Mouse (Mus musculus): Measurements from ENCODE around the gene Trp53. TPM values are rescaled to one million over a fixed set of nuclear protein-coding genes. Genes with fewer than 3 reads are reported as not detected.
A peak's percentile ranks its signal among the peaks of the same experiment; 100 is the strongest.
"Not testable (repeated sequence)": the region's sequence is repeated elsewhere in the genome, so short reads cannot be mapped to it uniquely, and the experiment has no call there.

Trp53 gene
- polyA plus RNA-seq, 1 experiment from 2014 or later, result 168 TPM

DNA sequence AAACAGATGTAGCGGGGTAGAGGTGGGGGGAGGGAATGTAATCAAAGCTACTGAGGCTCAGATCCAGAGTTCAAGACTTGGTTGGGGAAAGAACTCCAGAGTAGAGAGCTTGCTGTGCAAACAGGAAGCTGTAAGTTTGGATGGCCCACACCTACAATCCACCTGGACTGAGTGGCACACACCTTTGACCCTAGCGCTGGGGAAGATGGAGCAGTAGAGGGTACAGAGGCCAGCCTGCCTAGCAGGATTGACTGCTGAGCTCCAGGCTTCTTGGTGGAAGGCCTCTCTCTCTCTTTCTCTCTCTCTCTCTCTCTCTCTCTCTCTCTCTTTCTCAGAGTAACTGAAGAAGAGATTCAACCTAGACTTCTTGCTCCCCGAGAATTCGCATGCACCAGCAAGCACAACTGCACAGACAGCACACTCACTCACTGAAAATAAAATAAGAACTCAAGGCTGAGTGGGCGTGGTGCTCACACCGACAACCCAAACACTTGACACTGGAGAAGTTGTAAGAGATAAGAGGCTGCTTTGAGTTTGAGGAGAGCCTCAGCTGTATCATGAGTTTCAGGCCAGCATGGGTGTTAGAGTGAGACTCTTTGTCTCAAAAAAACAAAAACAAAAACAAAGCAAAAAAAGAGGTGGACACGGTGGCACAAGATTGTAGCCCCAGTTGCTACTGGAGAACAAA lies 40.4 kb downstream of the Trp53 start:
- H3K27me3 ChIP-seq, result peaks cover 6% of the 10 kb centered on the region
- ATAC-seq (ENCODE audit: borderline replicate concordance, extremely low read depth, low FRiP score, low TSS enrichment), result no peak
- H3K4me1 ChIP-seq, result peaks cover 11% of the 10 kb centered on the region; the same call in 1 of the 2 replicates
- H3K36me3 ChIP-seq, result no peaks in the 10 kb centered on the region
- no peak overlapping the region for H3K27ac ChIP-seq
- no peak overlapping the region for H3K4me3 ChIP-seq
- 65% methylated on average over 7 of the region's 7 CpGs for WGBS
- no peaks in the 10 kb centered on the region for H3K9me3 ChIP-seq
- H3K4me2 ChIP-seq, result no peak overlapping the region
- H3K9ac ChIP-seq, result no peak overlapping the region

DNA sequence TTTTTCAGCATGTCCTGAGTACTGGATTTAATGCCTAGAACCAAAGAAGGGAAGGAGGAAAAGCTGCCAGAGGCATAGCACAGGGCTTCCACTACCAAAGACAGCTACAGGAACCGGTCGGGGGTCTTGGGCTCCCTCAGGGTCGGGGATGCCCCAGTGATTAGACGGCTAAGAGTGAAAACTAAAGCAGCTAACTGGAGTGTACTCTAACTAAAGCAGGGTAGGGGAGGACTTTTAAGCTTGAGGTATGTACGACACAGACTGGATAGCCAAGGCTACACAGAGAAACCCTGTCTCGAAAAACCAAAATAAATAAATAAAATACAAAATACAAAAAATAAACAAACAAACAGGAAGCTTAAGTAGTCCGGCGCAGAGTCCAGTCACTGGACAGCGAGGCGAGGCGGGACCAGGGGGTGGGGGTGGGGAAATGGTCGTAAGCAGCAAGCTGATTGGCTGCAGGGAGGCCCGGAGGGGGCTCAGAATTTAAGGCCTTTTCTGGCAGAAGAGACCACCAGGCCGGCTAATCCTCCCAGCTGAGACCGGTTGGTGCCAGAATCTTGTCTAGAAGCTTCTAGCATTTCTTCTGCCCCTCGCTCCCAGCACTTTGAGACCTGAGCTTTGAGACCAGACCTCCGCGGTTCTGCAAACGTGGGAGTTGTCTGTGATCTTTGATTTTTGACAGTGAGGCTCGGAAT lies 41.6 kb downstream of the Trp53 start, which contains the start of gene Sat2:
Gene Sat2 (plus strand): TSS at position 454 of the 698 bp plus-strand sequence.
- 0 out of 2 replicates have a peak, but pooled peaks cover 3% of the 10 kb centered on the region for H3K27me3 ChIP-seq
- H3K4me3 ChIP-seq, result peak within 1 kb of the TSS; percentile 53
- H3K9ac ChIP-seq, result peak within 1 kb of the TSS; percentile 54
- ATAC-seq (ENCODE audit: borderline replicate concordance, extremely low read depth, low FRiP score, low TSS enrichment), result peak; percentile 92
- H3K4me2 ChIP-seq, result peak within 1 kb of the TSS; percentile 71
- peaks cover 11% of the 10 kb centered on the region; the same call in 1 of the 2 replicates for H3K4me1 ChIP-seq
- H3K9me3 ChIP-seq, result no peaks in the 10 kb centered on the region
- H3K36me3 ChIP-seq, result no peaks in the 10 kb centered on the region
- WGBS, result 2% methylated on average over 20 of the region's 20 CpGs
- peak within 1 kb of the TSS; percentile 69 for H3K27ac ChIP-seq

DNA sequence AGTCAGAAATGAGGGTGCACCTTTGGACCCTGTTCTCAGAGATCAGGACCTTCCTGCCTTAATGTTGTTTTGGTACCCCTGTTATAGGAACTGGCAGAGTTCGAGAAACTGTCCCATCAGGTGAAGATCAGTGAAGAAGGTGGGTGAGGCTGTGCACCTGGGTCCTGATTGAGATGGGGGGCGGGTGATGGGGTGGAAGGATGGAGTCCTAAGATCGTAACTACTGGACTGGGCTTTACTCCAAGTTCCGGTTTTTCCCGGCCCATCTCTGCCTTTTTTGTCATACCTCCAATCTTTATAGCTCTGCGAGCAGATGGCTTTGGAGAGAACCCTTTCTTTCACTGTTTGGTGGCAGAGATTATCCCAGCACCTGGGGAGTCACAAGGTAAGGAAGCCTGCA lies 42.2 kb downstream of the Trp53 start:
- peak overlapping the region; percentile 53 for H3K4me3 ChIP-seq
- peak overlapping the region; percentile 54 for H3K9ac ChIP-seq
- WGBS, result 17% methylated on average over 6 of the region's 6 CpGs
- H3K27ac ChIP-seq, result peak overlapping the region; percentile 69
- H3K4me2 ChIP-seq, result peak overlapping the region; percentile 71
- 0 out of 2 replicates have a peak, but pooled peaks have one; percentile 10 for ATAC-seq (ENCODE audit: borderline replicate concordance, extremely low read depth, low FRiP score, low TSS enrichment)
- no peaks in the 10 kb centered on the region for H3K36me3 ChIP-seq
- H3K27me3 ChIP-seq, result no peaks in the 10 kb centered on the region
- H3K4me1 ChIP-seq, result peaks cover 11% of the 10 kb centered on the region; the same call in 1 of the 2 replicates
- no peaks in the 10 kb centered on the region for H3K9me3 ChIP-seq

DNA sequence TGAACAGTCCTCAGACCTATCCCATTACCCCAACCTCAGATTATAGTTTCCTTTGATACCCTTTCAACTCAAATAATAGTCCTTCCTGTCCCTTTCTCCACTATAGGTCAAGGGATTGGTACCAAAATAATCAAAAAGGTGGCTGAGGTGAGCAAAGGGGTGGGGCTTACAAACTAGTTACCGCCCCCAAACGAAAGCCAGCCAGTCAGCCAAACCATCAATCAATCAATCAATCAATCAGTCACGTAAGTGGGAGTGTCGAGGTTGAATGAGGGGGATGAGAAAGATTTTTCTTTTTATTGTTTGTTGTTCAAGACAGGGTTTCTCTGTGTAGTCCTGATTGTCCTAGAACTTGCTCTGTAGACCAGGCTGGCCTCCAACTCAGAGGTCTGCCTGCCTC lies 42.8 kb downstream of the Trp53 start:
- 61% methylated on average over 4 of the region's 4 CpGs for WGBS
- no peak overlapping the region for H3K27ac ChIP-seq
- no peak for ATAC-seq (ENCODE audit: borderline replicate concordance, extremely low read depth, low FRiP score, low TSS enrichment)
- peak overlapping the region; percentile 71 for H3K4me2 ChIP-seq
- H3K4me3 ChIP-seq, result no peak overlapping the region
- H3K36me3 ChIP-seq, result no peaks in the 10 kb centered on the region
- H3K27me3 ChIP-seq, result no peaks in the 10 kb centered on the region
- peak overlapping the region; percentile 54; the same call in 1 of the 2 replicates for H3K9ac ChIP-seq
- H3K4me1 ChIP-seq, result peaks cover 11% of the 10 kb centered on the region; the same call in 1 of the 2 replicates
- no peaks in the 10 kb centered on the region for H3K9me3 ChIP-seq

DNA sequence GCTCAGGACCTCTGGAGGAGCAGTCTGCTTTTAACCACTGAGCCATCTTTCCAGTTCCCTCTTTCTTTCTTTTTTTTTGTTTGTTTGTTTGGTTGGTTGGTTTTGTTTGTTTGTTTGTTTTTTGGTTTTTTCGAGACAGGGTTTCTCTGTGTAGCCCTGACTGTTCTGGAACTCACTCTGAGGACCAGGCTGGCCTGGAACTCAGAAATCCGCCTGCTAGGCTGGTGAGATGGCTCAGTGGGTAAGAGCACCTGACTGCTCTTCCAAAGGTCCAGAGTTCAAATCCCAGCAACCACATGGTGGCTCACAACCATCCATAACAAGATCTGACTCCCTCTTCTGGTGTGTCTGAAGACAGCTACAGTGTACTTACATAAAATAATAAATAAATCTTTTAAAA lies 44.2 kb downstream of the Trp53 start:
- H3K4me3 ChIP-seq; H3K27ac ChIP-seq; H3K27me3 ChIP-seq; H3K9ac ChIP-seq; ATAC-seq (ENCODE audit: borderline replicate concordance, extremely low read depth, low FRiP score, low TSS enrichment); H3K9me3 ChIP-seq; H3K4me2 ChIP-seq; H3K36me3 ChIP-seq: not testable (repeated sequence)
- 68% methylated on average over 2 of the region's 2 CpGs for WGBS
- peaks cover 11% of the 10 kb centered on the region; the same call in 1 of the 2 replicates for H3K4me1 ChIP-seq

DNA sequence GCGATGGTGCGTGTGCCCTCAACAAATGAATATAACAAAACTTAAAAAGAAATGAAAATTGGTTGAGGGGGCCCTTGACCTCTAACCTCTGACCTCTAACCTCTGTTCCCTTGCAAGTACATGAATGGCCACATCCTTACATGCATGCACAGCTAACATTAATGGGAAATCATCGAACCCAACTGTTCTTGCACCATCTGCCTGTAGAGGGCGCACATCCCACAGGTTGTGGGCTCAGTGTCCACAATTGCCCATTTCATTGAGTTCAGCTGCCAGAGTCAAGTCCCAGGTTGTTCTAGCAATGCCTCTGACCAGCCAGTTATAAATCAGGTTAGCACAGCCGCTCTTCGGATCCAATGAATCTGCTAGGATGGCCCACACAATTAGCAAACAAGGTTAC lies 48.1 kb downstream of the Trp53 start:
- no peak for ATAC-seq (ENCODE audit: borderline replicate concordance, extremely low read depth, low FRiP score, low TSS enrichment)
- H3K27me3 ChIP-seq, result no peaks in the 10 kb centered on the region
- WGBS, result 33% methylated on average over 6 of the region's 6 CpGs
- H3K36me3 ChIP-seq, result no peaks in the 10 kb centered on the region
- no peak overlapping the region for H3K9ac ChIP-seq
- no peak overlapping the region for H3K27ac ChIP-seq
- H3K9me3 ChIP-seq, result no peaks in the 10 kb centered on the region
- no peak overlapping the region for H3K4me3 ChIP-seq
- no peak overlapping the region for H3K4me2 ChIP-seq
- H3K4me1 ChIP-seq, result peaks cover 3% of the 10 kb centered on the region; the same call in 1 of the 2 replicates

DNA sequence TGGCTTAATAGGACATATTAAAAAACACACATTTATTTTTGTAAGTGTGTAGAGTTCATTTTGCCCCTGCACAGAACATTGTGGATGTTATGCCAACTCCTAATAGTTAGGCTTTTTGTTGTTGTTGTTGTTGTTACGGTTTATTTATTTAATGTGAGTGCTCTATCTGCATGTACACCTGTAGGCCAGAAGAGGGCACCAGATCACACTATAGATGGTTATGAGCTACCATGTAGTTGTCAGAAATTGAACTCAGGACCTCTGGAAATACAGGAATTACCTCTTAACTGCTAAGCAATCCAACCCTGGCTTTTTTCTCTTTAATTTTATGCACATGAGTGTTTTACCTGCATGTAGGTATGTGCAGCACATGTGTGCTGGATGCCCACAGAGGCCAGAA lies 49.6 kb downstream of the Trp53 start:
- no peaks in the 10 kb centered on the region for H3K27me3 ChIP-seq
- no peak overlapping the region for H3K4me2 ChIP-seq
- 70% methylated on average over 1 of the region's 1 CpGs for WGBS
- ATAC-seq (ENCODE audit: borderline replicate concordance, extremely low read depth, low FRiP score, low TSS enrichment), result no peak
- no peak overlapping the region for H3K4me3 ChIP-seq
- no peaks in the 10 kb centered on the region for H3K9me3 ChIP-seq
- H3K4me1 ChIP-seq, result peaks cover 12% of the 10 kb centered on the region
- H3K9ac ChIP-seq, result no peak overlapping the region
- no peak overlapping the region for H3K27ac ChIP-seq
- H3K36me3 ChIP-seq, result no peaks in the 10 kb centered on the region

DNA sequence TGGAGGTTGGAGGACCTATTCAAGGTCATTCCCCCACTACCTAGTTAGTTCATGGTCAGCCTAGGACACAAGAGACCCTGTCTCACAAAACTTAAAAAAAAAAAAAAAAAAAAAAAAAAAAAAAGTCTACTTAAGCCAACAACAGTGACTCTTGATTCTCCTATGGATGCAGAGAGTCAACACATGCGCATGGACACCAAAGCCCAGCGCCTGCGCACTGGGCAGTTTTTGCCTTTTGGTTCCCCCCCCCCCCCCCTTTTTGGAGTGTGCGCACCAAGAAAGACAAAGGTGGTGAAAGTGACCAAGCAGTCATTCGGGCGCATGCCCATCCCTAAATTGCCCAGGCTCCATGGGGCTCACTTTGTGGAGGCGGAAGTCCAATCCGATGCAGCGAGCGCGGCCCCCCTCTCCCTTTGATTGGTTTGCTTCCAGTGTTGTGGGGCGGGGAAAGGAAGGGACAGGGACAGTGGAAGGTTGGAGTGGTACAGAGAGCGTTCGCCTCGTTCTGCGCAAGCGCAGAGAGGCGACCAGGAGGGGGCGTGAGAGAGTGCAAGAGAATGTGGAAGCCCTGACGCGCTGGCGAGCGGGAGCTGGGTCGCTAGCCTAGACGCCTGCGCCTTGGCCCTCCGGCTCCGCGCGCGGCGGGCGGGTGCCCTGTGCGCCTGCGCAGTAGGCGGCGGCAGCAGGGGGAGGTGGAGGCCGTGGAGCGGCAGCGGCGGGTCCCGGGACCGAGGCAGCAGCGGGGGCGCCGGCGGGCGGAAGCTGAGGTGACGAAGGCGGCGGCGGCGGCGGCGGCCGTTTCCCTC lies 52.3 kb downstream of the Trp53 start, which contains the start of gene Fxr2:
Gene Fxr2 (plus strand): TSS at position 707 of the 806 bp plus-strand sequence.
- Histone ChIP-seq H3K27ac (peak within 1 kb of the TSS; percentile 98), H3K4me1 (peaks cover 23% of the 10 kb centered on the region), H3K9me3 (no peaks in the 10 kb centered on the region), H3K27me3 (no peaks in the 10 kb centered on the region), H3K4me2 (peak within 1 kb of the TSS; percentile 69), H3K36me3 (0 out of 2 replicates have a peak, but pooled peaks cover 11% of the 10 kb centered on the region), H3K4me3 (peak within 1 kb of the TSS; percentile 90), H3K9ac (peak within 1 kb of the TSS; percentile 92)
- ATAC-seq (ENCODE audit: borderline replicate concordance, extremely low read depth, low FRiP score, low TSS enrichment), result peak; percentile 98
- 1% methylated on average over 55 of the region's 56 CpGs for WGBS

DNA sequence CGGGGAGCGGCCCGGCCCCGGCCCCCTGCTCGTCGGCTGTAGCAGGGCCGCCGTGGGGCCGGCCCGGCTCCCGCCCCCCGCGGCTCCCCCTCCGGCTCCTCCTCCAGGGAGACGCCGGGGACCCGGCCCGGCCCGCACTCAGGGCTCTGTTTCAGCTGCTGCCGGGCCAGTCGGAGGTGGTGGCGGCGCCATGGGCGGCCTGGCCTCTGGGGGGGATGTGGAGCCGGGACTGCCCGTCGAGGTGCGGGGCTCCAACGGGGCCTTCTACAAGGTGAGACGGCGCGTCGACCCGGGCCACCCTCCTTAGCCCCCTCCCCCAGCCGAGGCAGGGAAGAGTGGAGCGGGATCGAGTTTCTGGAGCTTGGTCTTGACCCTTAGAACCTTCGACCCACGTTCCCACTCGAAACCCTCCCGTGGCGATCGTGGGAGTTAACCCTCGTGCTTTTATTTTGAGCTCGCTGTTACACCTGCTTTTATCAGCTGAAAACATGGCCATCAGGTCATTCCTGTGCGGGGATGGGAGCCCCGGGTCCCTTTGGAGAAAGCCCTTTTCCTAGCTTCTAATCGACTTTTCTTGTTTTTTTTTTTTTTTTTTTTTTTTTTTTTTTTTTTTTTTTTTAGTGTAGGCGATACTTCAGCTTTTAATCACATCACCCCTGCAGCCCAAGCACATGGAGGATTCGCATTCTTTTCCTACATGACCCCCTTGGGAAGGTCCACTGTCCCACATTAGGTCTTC lies 53.1 kb downstream of the Trp53 start:
- no peaks in the 10 kb centered on the region for H3K9me3 ChIP-seq
- H3K4me2 ChIP-seq, result peak overlapping the region; percentile 69
- no peaks in the 10 kb centered on the region for H3K27me3 ChIP-seq
- peak overlapping the region; percentile 90 for H3K4me3 ChIP-seq
- peak overlapping the region; percentile 98 for H3K27ac ChIP-seq
- WGBS, result under 1% methylated on average over 26 of the region's 50 CpGs
- peaks cover 18% of the 10 kb centered on the region; the same call in 1 of the 2 replicates for H3K36me3 ChIP-seq
- peaks cover 23% of the 10 kb centered on the region for H3K4me1 ChIP-seq
- peak overlapping the region; percentile 92 for H3K9ac ChIP-seq
- peak; percentile 75 for ATAC-seq (ENCODE audit: borderline replicate concordance, extremely low read depth, low FRiP score, low TSS enrichment)

DNA sequence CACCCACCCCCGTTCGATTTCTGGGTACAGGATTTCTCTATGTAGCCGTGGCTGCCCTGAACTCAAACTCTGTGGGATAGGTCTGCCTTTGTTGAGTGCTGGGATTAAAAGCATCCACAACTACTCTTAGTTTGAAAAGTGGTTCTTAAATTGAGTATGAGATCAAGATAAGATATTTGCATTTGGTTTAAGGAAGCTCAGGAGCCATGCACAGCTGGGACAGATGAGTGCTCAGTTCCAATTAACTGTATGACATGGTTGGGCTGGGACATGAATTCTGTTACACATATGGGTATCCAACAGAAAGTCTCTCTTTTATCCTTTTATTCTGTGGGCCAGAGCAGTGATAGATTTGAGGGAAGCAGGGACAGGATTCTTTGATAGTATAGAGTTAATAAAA lies 55.3 kb downstream of the Trp53 start:
- H3K9me3 ChIP-seq, result no peaks in the 10 kb centered on the region
- WGBS, result 56% methylated on average over 3 of the region's 3 CpGs
- H3K4me3 ChIP-seq, result no peak overlapping the region
- no peaks in the 10 kb centered on the region for H3K27me3 ChIP-seq
- peaks cover 33% of the 10 kb centered on the region for H3K36me3 ChIP-seq
- H3K27ac ChIP-seq, result no peak overlapping the region
- peak overlapping the region; percentile 69 for H3K4me2 ChIP-seq
- ATAC-seq (ENCODE audit: borderline replicate concordance, extremely low read depth, low FRiP score, low TSS enrichment), result no peak
- H3K4me1 ChIP-seq, result peaks cover 23% of the 10 kb centered on the region
- 0 out of 2 replicates have a peak overlapping the region, but pooled peaks have one; percentile 7 for H3K9ac ChIP-seq
